ENCODE assay signal across 8 mouse cellular contexts in the genomic region with DNA sequence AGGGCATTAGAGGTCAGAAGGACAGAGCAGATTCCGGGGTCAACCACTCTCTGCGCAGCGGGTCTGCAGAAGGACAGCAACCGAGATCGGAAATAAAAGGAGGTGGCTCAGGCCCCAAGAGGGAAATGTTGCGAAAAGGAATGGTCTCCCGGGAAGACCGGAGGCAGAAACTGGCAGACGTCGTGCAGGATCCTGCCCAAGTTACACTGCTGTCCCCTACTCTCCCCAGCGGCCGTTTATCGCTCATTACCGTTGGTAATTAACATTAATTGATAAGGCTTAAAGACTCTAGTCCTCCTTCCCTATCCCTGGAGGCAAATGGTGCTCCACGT. TPM values are rescaled to one million over a fixed set of nuclear protein-coding genes. Genes with fewer than 3 reads are reported as not detected.
A peak's percentile ranks its signal among the peaks of the same experiment; 100 is the strongest.
DNase-seq lines count a peak whose midpoint lies in the region; ATAC-seq and TF ChIP-seq lines count a peak whose summit lies in the region.

No protein-coding gene starts in this region.

- no peaks in the 10 kb centered on the region for H3K27me3 ChIP-seq in liver, adult 2 months (ENCODE audit: control insufficient read depth, insufficient read depth, low read length)
- H3K27me3 ChIP-seq in forebrain, embryonic 13.5 days, result peaks cover 4% of the 10 kb centered on the region; the same call in 1 of the 2 replicates
- no peaks in the 10 kb centered on the region for H3K27me3 ChIP-seq in liver, embryonic 16.5 days (ENCODE audit: control insufficient read depth, insufficient read depth, low read depth, low read length)

- no peak for TF ChIP-seq POLR2A in liver, adult 2 months (IDR thresholded peaks at IDR 0.05; ENCODE audit: extremely low read depth, insufficient read depth, low read length)

- no peak for TF ChIP-seq CTCF in liver, adult 2 months (IDR thresholded peaks at IDR 0.05; ENCODE audit: low read depth, low read length)

- peaks cover 6% of the 10 kb centered on the region; the same call in 1 of the 2 replicates for H3K79me2 ChIP-seq in liver, adult 2 months (ENCODE audit: control insufficient read depth, insufficient read depth, low read length)

- DNase-seq in adrenal gland, postnatal 10 days, result peak; percentile 76
- DNase-seq in adrenal gland, adult (ENCODE audit: inconsistent age in 2 of 2, low spot score in 1 of 2), result no peak
- DNase-seq in liver, adult 2 months (ENCODE audit: extremely low read depth, low read depth, low spot score), result no peak
- no peak for DNase-seq in liver
- DNase-seq in testis, postnatal 14 days (ENCODE audit: low spot score), result peak; percentile 45
- DNase-seq in cerebellum, adult 9-11 months, result no peak

- ATAC-seq in forebrain, embryonic 13.5 days, result no peak; the same call in 1 of the 2 replicates
- peak; percentile 17 for ATAC-seq in liver, embryonic 16.5 days (ENCODE audit: low read depth)

- H3K36me3 ChIP-seq in liver, adult 2 months (ENCODE audit: control insufficient read depth, insufficient read depth, low read length), result peaks cover 12% of the 10 kb centered on the region
- peaks cover 27% of the 10 kb centered on the region for H3K36me3 ChIP-seq in forebrain, embryonic 13.5 days (ENCODE audit: poor library complexity, severe bottlenecking)
- H3K36me3 ChIP-seq in liver, embryonic 16.5 days (ENCODE audit: control insufficient read depth, insufficient read depth), result no peaks in the 10 kb centered on the region; the same call in none of the 2 replicates

- peak overlapping the region; percentile 91 for H3K9ac ChIP-seq in liver, adult 2 months (ENCODE audit: low read depth, low read length)
- peak overlapping the region; percentile 87 for H3K9ac ChIP-seq in forebrain, embryonic 13.5 days
- H3K9ac ChIP-seq in liver, embryonic 16.5 days (ENCODE audit: low read depth, low read length), result peak overlapping the region; percentile 65

- under 1% methylated on average over 15 of the region's 15 CpGs for WGBS in liver, adult 2 months
- WGBS in forebrain, embryonic 13.5 days, result under 1% methylated on average over 15 of the region's 15 CpGs
- under 1% methylated on average over 15 of the region's 15 CpGs for WGBS in liver, embryonic 16.5 days (ENCODE audit: insufficient replicate concordance)

- H3K4me3 ChIP-seq in liver, adult 2 months (ENCODE audit: insufficient read depth, low read depth, low read length), result peak overlapping the region; percentile 82
- peak overlapping the region; percentile 76 for H3K4me3 ChIP-seq in forebrain, embryonic 13.5 days
- peak overlapping the region; percentile 75 for H3K4me3 ChIP-seq in liver, embryonic 16.5 days (ENCODE audit: low read depth, low read length)

- H3K9me3 ChIP-seq in forebrain, embryonic 13.5 days (replicated peaks), result no peaks in the 10 kb centered on the region
- H3K9me3 ChIP-seq in liver, embryonic 16.5 days (replicated peaks; ENCODE audit: control insufficient read depth, low read length), result no peaks in the 10 kb centered on the region

- H3K4me1 ChIP-seq in liver, adult 2 months (ENCODE audit: control insufficient read depth, insufficient read depth, low read length), result peaks cover 9% of the 10 kb centered on the region
- H3K4me1 ChIP-seq in forebrain, embryonic 13.5 days, result peaks cover 21% of the 10 kb centered on the region
- H3K4me1 ChIP-seq in liver, embryonic 16.5 days (ENCODE audit: control insufficient read depth, low read depth, low read length), result peaks cover 14% of the 10 kb centered on the region

- peak overlapping the region; percentile 93 for H3K4me2 ChIP-seq in forebrain, embryonic 13.5 days
- peak overlapping the region; percentile 82 for H3K4me2 ChIP-seq in liver, embryonic 16.5 days (ENCODE audit: low read depth, low read length)

- peak overlapping the region; percentile 90 for H3K27ac ChIP-seq in liver, adult 2 months (replicated peaks; ENCODE audit: insufficient read depth, low read depth, low read length)
- peak overlapping the region; percentile 66 for H3K27ac ChIP-seq in forebrain, embryonic 13.5 days
- peak overlapping the region; percentile 68 for H3K27ac ChIP-seq in liver, embryonic 16.5 days (ENCODE audit: low read length)

RNA-seq across cellular contexts. Expression of gene Atp5g1, which starts 0.3 kb away (rescaled TPM):
- 100 to 1,000 TPM; 267 to 394 TPM for total RNA-seq in adrenal gland, postnatal 10 days (2021)
- 479 and 657 TPM in 2 replicates for total RNA-seq in liver, adult 2 months (2014; rRNA removed)
- 1,258 and 1,301 TPM in 2 replicates for polyA plus RNA-seq in liver, adult 2 months (2012; rRNA removed)
- 421 and 435 TPM in 2 replicates for polyA plus RNA-seq in forebrain, embryonic 13.5 days (2015; fragmentation: Nextera tagmentation; extraction: Ambion mirVana)
- polyA plus RNA-seq in liver, embryonic 16.5 days (2015; fragmentation: Nextera tagmentation; extraction: Ambion mirVana), result 471 and 479 TPM in 2 replicates

RNA-seq across cellular contexts. Expression of gene Ube2z, which starts 10.0 kb away (rescaled TPM):
- 10 to 100 TPM; 41.7 to 44.6 TPM for total RNA-seq in adrenal gland, postnatal 10 days (2021)
- 18.6 and 23.3 TPM in 2 replicates for total RNA-seq in liver, adult 2 months (2014; rRNA removed)
- 21.3 and 22.8 TPM in 2 replicates for polyA plus RNA-seq in liver, adult 2 months (2012; rRNA removed)
- 25.8 and 27.7 TPM in 2 replicates for polyA plus RNA-seq in forebrain, embryonic 13.5 days (2015; fragmentation: Nextera tagmentation; extraction: Ambion mirVana)
- 13.2 TPM in 2 replicates for polyA plus RNA-seq in liver, embryonic 16.5 days (2015; fragmentation: Nextera tagmentation; extraction: Ambion mirVana)

RNA-seq across cellular contexts. Expression of gene Calcoco2, which starts 36.6 kb away (rescaled TPM):
- total RNA-seq in adrenal gland, postnatal 10 days (2021), result not detected
- total RNA-seq in liver, adult 2 months (2014; rRNA removed), result not detected in 2 replicates
- polyA plus RNA-seq in liver, adult 2 months (2012; rRNA removed), result not detected in 2 replicates
- not detected in 2 replicates for polyA plus RNA-seq in forebrain, embryonic 13.5 days (2015; fragmentation: Nextera tagmentation; extraction: Ambion mirVana)
- not detected in 2 replicates for polyA plus RNA-seq in liver, embryonic 16.5 days (2015; fragmentation: Nextera tagmentation; extraction: Ambion mirVana)

RNA-seq across cellular contexts. Expression of gene Snf8, which starts 40.5 kb away (rescaled TPM):
- total RNA-seq in adrenal gland, postnatal 10 days (2021), result 10 to 100 TPM; 68.5 to 72.3 TPM
- 25.4 and 27.7 TPM in 2 replicates for total RNA-seq in liver, adult 2 months (2014; rRNA removed)
- 19.1 and 26.2 TPM in 2 replicates for polyA plus RNA-seq in liver, adult 2 months (2012; rRNA removed)
- 129 and 132 TPM in 2 replicates for polyA plus RNA-seq in forebrain, embryonic 13.5 days (2015; fragmentation: Nextera tagmentation; extraction: Ambion mirVana)
- 47.5 and 54.4 TPM in 2 replicates for polyA plus RNA-seq in liver, embryonic 16.5 days (2015; fragmentation: Nextera tagmentation; extraction: Ambion mirVana)

RNA-seq across cellular contexts. Expression of gene Gip, which starts 50.8 kb away (rescaled TPM):
- total RNA-seq in adrenal gland, postnatal 10 days (2021), result not detected
- total RNA-seq in liver, adult 2 months (2014; rRNA removed), result not detected in 2 replicates
- polyA plus RNA-seq in liver, adult 2 months (2012; rRNA removed), result not detected in 2 replicates
- polyA plus RNA-seq in forebrain, embryonic 13.5 days (2015; fragmentation: Nextera tagmentation; extraction: Ambion mirVana), result not detected in 2 replicates
- 0.25 TPM in 1 of 2 replicates, not detected in the other for polyA plus RNA-seq in liver, embryonic 16.5 days (2015; fragmentation: Nextera tagmentation; extraction: Ambion mirVana)

Comparison
In these comparisons a context has a peak if more than half of its experiments do, and no peak if none do; other contexts are left out.
1. DNase-seq: peak in adrenal gland, postnatal 10 days (single experiment) and testis, postnatal 14 days (single experiment); none in adrenal gland, adult (0 of 2), liver, adult 2 months (single experiment), liver (single experiment) and cerebellum, adult 9-11 months (single experiment).
2. Peak in every context shown above with its lines, with median percentiles within 50 percentile points of each other: H3K27ac ChIP-seq, H3K4me3 ChIP-seq and H3K9ac ChIP-seq.